Mouse (Mus musculus) hindbrain, embryonic 14.5 days (tissue): ENCODE measurements around the gene Zscan4-ps1. TPM values are rescaled to one million over a fixed set of nuclear protein-coding genes. Genes with fewer than 3 reads are reported as not detected.
"Not testable (repeated sequence)": the region's sequence is repeated elsewhere in the genome, so short reads cannot be mapped to it uniquely, and the experiment has no call there.

Experiments
- ATAC-seq: fragments of 200-750 bp; cut with Nextera tagmentation; 2 replicates; pipeline ENCODE4 v1.8.0; 2017; ENCODE audit warnings: moderate number of reproducible peaks, mild to moderate bottlenecking, moderate TSS enrichment, moderate library complexity; ENCODE audit not compliant: low FRiP score
- DNase-seq: peaks from one replicate; pipeline ENCODE4 v3.0.0-alpha.2; 2015; ENCODE audit warnings: low spot score
- H3K27ac ChIP-seq: fragments of 300-500 bp; sonication (generic); 2 replicates; pipeline ENCODE4 v1.5.1; 2014; ENCODE audit warnings: mild to moderate bottlenecking, moderate library complexity
- H3K27me3 ChIP-seq: fragments of 300-500 bp; sonication (generic); 2 replicates; pipeline ENCODE4 v1.6.1; 2014; ENCODE audit warnings: mild to moderate bottlenecking, low read length, mixed read lengths; ENCODE audit not compliant: control insufficient read depth, insufficient read depth
- H3K36me3 ChIP-seq: fragments of 300-500 bp; sonication (generic); replicated peaks from 2 replicates; pipeline ENCODE4 v1.6.1; 2014; ENCODE audit not compliant: control insufficient read depth, insufficient read depth
- H3K4me1 ChIP-seq: fragments of 300-500 bp; sonication (generic); replicated peaks from 2 replicates; pipeline ENCODE4 v1.6.1; 2014; ENCODE audit warnings: antibody characterized with exemption, low read length, mixed read lengths; ENCODE audit not compliant: control insufficient read depth, insufficient read depth
- H3K4me2 ChIP-seq: fragments of 300-500 bp; sonication (generic); replicated peaks from 2 replicates; pipeline ENCODE4 v1.6.1; 2014; ENCODE audit warnings: mild to moderate bottlenecking, moderate library complexity
- H3K4me3 ChIP-seq: fragments of 300-500 bp; sonication (generic); replicated peaks from 2 replicates; pipeline ENCODE4 v1.5.1; 2014; ENCODE audit warnings: mild to moderate bottlenecking, low read length
- H3K9ac ChIP-seq: fragments of 300-500 bp; sonication (generic); 2 replicates; pipeline ENCODE4 v1.6.1; 2014
- H3K9me3 ChIP-seq: fragments of 300-500 bp; sonication (generic); 2 replicates; pipeline ENCODE4 v1.6.1; 2016; ENCODE audit warnings: low read length; ENCODE audit not compliant: control insufficient read depth
- WGBS: fragments of 180-500 bp; shearing (Covaris S2); extraction: QIAGEN DNeasy Blood & Tissue Kit; methylation state at CpG from one replicate; pipeline ENCODE4 v1.1.7; 2014; 5-methylcytosine and 5-hydroxymethylcytosine counted together
- polyA plus RNA-seq: library from polyadenylated mRNA; unstranded; fragments of >200 nt; fragmentation: Nextera tagmentation; extraction: Ambion mirVana; gene quantifications from 2 replicates; pipeline ENCODE4 v1.2.1, GENCODE M21; 2014

The Zscan4-ps1 gene
- polyA plus RNA-seq = not detected in 2 replicates

- not testable (repeated sequence) for H3K27ac ChIP-seq, H3K4me2 ChIP-seq, H3K9me3 ChIP-seq, H3K4me1 ChIP-seq, H3K27me3 ChIP-seq, H3K4me3 ChIP-seq, ATAC-seq, H3K36me3 ChIP-seq, DNase-seq, H3K9ac ChIP-seq
- WGBS = 95% methylated on average over 2 of the region's 2 CpGs
Observed at GRCm38 (mm10) chr7:11069591-11069990, at the start of gene Zscan4-ps1. Gene Zscan4-ps1 (minus strand): TSS chr7:11069691.

Other genes starting within 250 kb of the Zscan4-ps1 start
- not detected in 2 replicates for gene Zscan4b, start 164.6 kb downstream of the Zscan4-ps1 start, polyA plus RNA-seq
- gene Zscan4c, start 63.9 kb downstream of the Zscan4-ps1 start, polyA plus RNA-seq = not detected in 2 replicates
- not detected in 2 replicates for gene Zscan4d, start 96.5 kb upstream of the Zscan4-ps1 start, polyA plus RNA-seq
- not detected in 2 replicates for gene Zscan4e, start 241.0 kb upstream of the Zscan4-ps1 start, polyA plus RNA-seq